Mouse (Mus musculus): ENCODE data around the gene Catsperd. TPM values are rescaled to one million over a fixed set of nuclear protein-coding genes. Genes with fewer than 3 reads are reported as not detected.

Catsperd gene
- polyA plus RNA-seq, 1 experiment from 2014 or later, result 0.52 TPM

DNA sequence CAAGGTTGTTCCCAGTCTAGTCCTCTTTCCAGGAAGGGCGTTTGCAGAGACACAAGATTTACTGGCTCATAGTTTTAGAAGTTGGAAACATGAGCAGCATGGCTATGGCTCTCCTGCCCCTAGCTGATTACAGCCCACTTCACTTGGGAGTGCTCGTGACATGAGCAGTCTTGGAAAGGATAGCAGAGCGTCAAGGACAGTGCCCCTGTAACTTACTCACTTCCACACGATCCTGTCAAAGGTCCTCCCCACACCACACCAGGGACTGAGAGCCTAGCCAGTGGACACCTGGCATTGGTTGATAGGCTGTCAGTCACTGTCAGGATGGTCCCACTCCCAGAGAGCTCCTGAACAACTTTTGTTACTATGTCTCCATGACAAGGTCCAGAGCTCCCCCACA lies 75.1 kb downstream of the Catsperd start:
- Histone ChIP-seq H3K9me3 (no peaks in the 10 kb centered on the region), H3K4me1 (no peaks in the 10 kb centered on the region), H3K4me3 (no peak overlapping the region), H3K4me2 (no peak overlapping the region), H3K27ac (no peak overlapping the region), H3K27me3 (no peaks in the 10 kb centered on the region), H3K36me3 (peaks cover 96% of the 10 kb centered on the region), H3K9ac (no peak overlapping the region)
- WGBS, result 72% methylated on average over 4 of the region's 4 CpGs
- no peak for ATAC-seq (ENCODE audit: borderline replicate concordance, extremely low read depth, low FRiP score, low TSS enrichment)

DNA sequence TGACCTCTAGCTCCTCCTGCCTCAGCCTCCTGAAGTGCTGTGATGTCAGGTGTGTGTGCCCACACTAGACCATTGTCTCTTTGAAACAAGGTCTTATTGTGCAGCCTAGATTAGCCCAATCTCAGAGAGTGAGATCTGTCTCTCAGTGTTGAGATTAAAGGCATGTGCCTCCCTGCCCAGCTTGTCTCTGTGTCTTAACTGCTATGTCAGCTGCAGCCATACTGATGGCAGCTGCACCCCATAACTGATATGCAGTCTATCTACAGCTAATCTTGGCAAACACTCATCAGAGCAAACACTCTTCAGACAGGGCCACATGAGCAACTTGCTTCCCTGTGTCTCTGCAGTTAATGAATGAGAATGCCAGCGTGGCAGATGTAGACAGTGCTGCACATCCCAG lies 78.6 kb downstream of the Catsperd start:
- H3K27me3 ChIP-seq, result no peaks in the 10 kb centered on the region
- no peaks in the 10 kb centered on the region for H3K4me1 ChIP-seq
- peaks cover 96% of the 10 kb centered on the region for H3K36me3 ChIP-seq
- WGBS, result 85% methylated on average over 1 of the region's 1 CpGs
- H3K4me3 ChIP-seq, result no peak overlapping the region
- H3K27ac ChIP-seq, result no peak overlapping the region
- H3K9ac ChIP-seq, result no peak overlapping the region
- no peaks in the 10 kb centered on the region for H3K9me3 ChIP-seq
- ATAC-seq (ENCODE audit: borderline replicate concordance, extremely low read depth, low FRiP score, low TSS enrichment), result no peak
- H3K4me2 ChIP-seq, result no peak overlapping the region

DNA sequence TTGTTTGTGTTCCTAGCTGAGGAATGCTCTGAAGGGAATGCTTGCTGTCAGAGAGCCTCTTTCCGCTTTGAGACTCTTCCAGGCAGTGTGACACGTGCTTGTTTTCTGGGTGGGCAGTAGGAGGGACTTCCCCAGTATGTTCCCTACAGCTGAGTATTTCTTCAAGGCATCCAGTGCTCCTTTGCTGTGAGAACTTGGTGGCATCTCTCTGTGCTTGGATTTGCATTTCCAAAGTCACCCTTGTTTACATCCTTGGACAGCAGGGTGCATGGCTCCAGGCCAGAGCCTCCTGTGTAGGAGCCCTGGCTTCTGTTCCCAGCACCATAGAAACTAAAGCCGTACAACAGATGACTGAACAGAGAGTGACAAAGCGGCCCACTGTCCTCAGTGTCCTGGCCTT lies 80.7 kb downstream of the Catsperd start:
- no peaks in the 10 kb centered on the region for H3K4me1 ChIP-seq
- H3K4me3 ChIP-seq, result no peak overlapping the region
- no peak for ATAC-seq (ENCODE audit: borderline replicate concordance, extremely low read depth, low FRiP score, low TSS enrichment)
- no peak overlapping the region for H3K27ac ChIP-seq
- 74% methylated on average over 4 of the region's 4 CpGs for WGBS
- no peaks in the 10 kb centered on the region for H3K27me3 ChIP-seq
- no peak overlapping the region for H3K4me2 ChIP-seq
- no peaks in the 10 kb centered on the region for H3K9me3 ChIP-seq
- H3K9ac ChIP-seq, result no peak overlapping the region
- peaks cover 91% of the 10 kb centered on the region for H3K36me3 ChIP-seq

DNA sequence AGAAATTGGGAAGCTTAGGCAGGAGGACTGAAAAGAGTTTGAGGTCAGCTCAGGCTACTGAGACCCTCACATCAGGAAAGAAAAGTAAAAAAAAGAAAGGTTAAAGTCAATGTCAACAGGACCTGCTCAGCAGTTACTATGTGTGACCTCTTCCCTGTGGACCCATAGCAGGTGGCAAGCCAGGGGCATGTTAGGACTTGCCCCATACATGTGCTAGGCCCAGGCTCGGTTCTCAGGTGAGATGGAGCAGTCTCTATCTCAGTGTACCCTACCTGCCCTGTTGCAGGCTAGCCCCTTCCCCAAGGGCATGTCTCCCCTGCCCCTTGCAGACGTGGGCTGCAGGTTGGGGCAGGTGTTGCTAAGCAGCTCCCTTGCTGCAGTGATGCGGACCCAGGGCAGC lies 81.8 kb downstream of the Catsperd start:
- WGBS, result 82% methylated on average over 3 of the region's 3 CpGs
- Histone ChIP-seq H3K4me1 (no peaks in the 10 kb centered on the region), H3K9me3 (no peaks in the 10 kb centered on the region), H3K4me2 (no peak overlapping the region), H3K27ac (no peak overlapping the region), H3K9ac (no peak overlapping the region), H3K4me3 (no peak overlapping the region), H3K36me3 (peaks cover 81% of the 10 kb centered on the region), H3K27me3 (no peaks in the 10 kb centered on the region)
- no peak for ATAC-seq (ENCODE audit: borderline replicate concordance, extremely low read depth, low FRiP score, low TSS enrichment)

Other genes with a start within 250 kb of the Catsperd start
- gene Ptprs, start 151.7 kb upstream of the Catsperd start, polyA plus RNA-seq (2015; fragmentation: Nextera tagmentation; extraction: Ambion mirVana), result 73.4 and 77.9 TPM in 2 replicates
- not detected in 2 replicates for gene Znrf4, start 115.7 kb upstream of the Catsperd start, polyA plus RNA-seq (2015; fragmentation: Nextera tagmentation; extraction: Ambion mirVana)
- 2.4 and 4.5 TPM in 2 replicates for gene Gm20219, start 73.8 kb upstream of the Catsperd start, polyA plus RNA-seq (2015; fragmentation: Nextera tagmentation; extraction: Ambion mirVana)
- 76.0 and 90.1 TPM in 2 replicates for gene Safb2, start 43.6 kb upstream of the Catsperd start, polyA plus RNA-seq (2015; fragmentation: Nextera tagmentation; extraction: Ambion mirVana)
- 92.7 and 96.6 TPM in 2 replicates for gene Safb, start 43.3 kb upstream of the Catsperd start, polyA plus RNA-seq (2015; fragmentation: Nextera tagmentation; extraction: Ambion mirVana)
- gene 2410015M20Rik, start 18.4 kb upstream of the Catsperd start, polyA plus RNA-seq (2015; fragmentation: Nextera tagmentation; extraction: Ambion mirVana), result 206 and 215 TPM in 2 replicates
- gene Rpl36, start 14.7 kb upstream of the Catsperd start, polyA plus RNA-seq (2015; fragmentation: Nextera tagmentation; extraction: Ambion mirVana), result 1,553 and 1,704 TPM in 2 replicates
- 51.7 and 54.0 TPM in 2 replicates for gene Lonp1, start 1.3 kb upstream of the Catsperd start, polyA plus RNA-seq (2015; fragmentation: Nextera tagmentation; extraction: Ambion mirVana)
- 90.8 and 96.6 TPM in 2 replicates for gene Ranbp3, start 45.2 kb downstream of the Catsperd start, polyA plus RNA-seq (2015; fragmentation: Nextera tagmentation; extraction: Ambion mirVana)
- gene Ndufa11, start 89.6 kb downstream of the Catsperd start, polyA plus RNA-seq (2015; fragmentation: Nextera tagmentation; extraction: Ambion mirVana), result 465 and 491 TPM in 2 replicates
- 13.6 and 16.2 TPM in 2 replicates for gene Vmac, start 89.9 kb downstream of the Catsperd start, polyA plus RNA-seq (2015; fragmentation: Nextera tagmentation; extraction: Ambion mirVana)
- 9.4 and 9.5 TPM in 2 replicates for gene Nrtn, start 129.4 kb downstream of the Catsperd start, polyA plus RNA-seq (2015; fragmentation: Nextera tagmentation; extraction: Ambion mirVana)
- gene Dus3l, start 136.6 kb downstream of the Catsperd start, polyA plus RNA-seq (2015; fragmentation: Nextera tagmentation; extraction: Ambion mirVana), result 42.6 and 46.5 TPM in 2 replicates
- 1.0 and 1.2 TPM in 2 replicates for gene Prr22, start 142.1 kb downstream of the Catsperd start, polyA plus RNA-seq (2015; fragmentation: Nextera tagmentation; extraction: Ambion mirVana)
- 5.2 and 6.0 TPM in 2 replicates for gene Rfx2, start 202.9 kb downstream of the Catsperd start, polyA plus RNA-seq (2015; fragmentation: Nextera tagmentation; extraction: Ambion mirVana)
- gene Acsbg2, start 246.3 kb downstream of the Catsperd start, polyA plus RNA-seq (2015; fragmentation: Nextera tagmentation; extraction: Ambion mirVana), result not detected in 2 replicates
- 0.23 and 0.35 TPM in 2 replicates for gene 1700061G19Rik, start 247.3 kb downstream of the Catsperd start, polyA plus RNA-seq (2015; fragmentation: Nextera tagmentation; extraction: Ambion mirVana)

All from lung, embryonic 15.5 days (tissue).